Mouse (Mus musculus) embryonic facial prominence, embryonic 12.5 days (tissue): ENCODE measurements around the gene Birc6. TPM values are rescaled to one million over a fixed set of nuclear protein-coding genes. Genes with fewer than 3 reads are reported as not detected.
"Not testable (repeated sequence)": the region's sequence is repeated elsewhere in the genome, so short reads cannot be mapped to it uniquely, and the experiment has no call there.

Experiments used
- ATAC-seq: fragments of 200-750 bp; cut with Nextera tagmentation; 2 replicates; pipeline ENCODE4 v1.8.0; 2017; ENCODE audit not compliant: insufficient number of reproducible peaks, insufficient read depth, low FRiP score, low TSS enrichment
- H3K27ac ChIP-seq: fragments of 300-500 bp; sonication (generic); 2 replicates; pipeline ENCODE4 v1.5.1; 2016; ENCODE audit warnings: mild to moderate bottlenecking
- H3K27me3 ChIP-seq: fragments of 300-500 bp; sonication (generic); 2 replicates; pipeline ENCODE4 v1.6.1; 2016; ENCODE audit warnings: mild to moderate bottlenecking, moderate library complexity
- H3K36me3 ChIP-seq: fragments of 300-500 bp; sonication (generic); 2 replicates; pipeline ENCODE4 v1.6.1; 2016; ENCODE audit warnings: mild to moderate bottlenecking
- H3K4me1 ChIP-seq: fragments of 300-500 bp; sonication (generic); 2 replicates; pipeline ENCODE4 v1.6.1; 2016
- H3K4me2 ChIP-seq: fragments of 300-500 bp; sonication (generic); replicated peaks from 2 replicates; pipeline ENCODE4 v1.6.1; 2016; ENCODE audit warnings: mild to moderate bottlenecking, moderate library complexity
- H3K4me3 ChIP-seq: fragments of 300-500 bp; sonication (generic); 2 replicates; pipeline ENCODE4 v1.5.1; 2016; ENCODE audit warnings: mild to moderate bottlenecking
- H3K9ac ChIP-seq: fragments of 300-500 bp; sonication (generic); 2 replicates; pipeline ENCODE4 v1.6.1; 2016; ENCODE audit warnings: mild to moderate bottlenecking, moderate library complexity
- H3K9me3 ChIP-seq: fragments of 300-500 bp; sonication (generic); 2 replicates; pipeline ENCODE4 v1.6.1; 2016; ENCODE audit warnings: mild to moderate bottlenecking, moderate library complexity
- WGBS: fragments of 180-500 bp; shearing (Covaris S2); methylation state at CpG from one replicate; pipeline ENCODE4 v1.1.7; 2016; 5-methylcytosine and 5-hydroxymethylcytosine counted together
- polyA plus RNA-seq: library from polyadenylated mRNA; unstranded; fragments of >200 nt; fragmentation: Nextera tagmentation; extraction: Ambion mirVana; gene quantifications from 2 replicates; pipeline ENCODE4 v1.2.1, GENCODE M21; 2016

Birc6 gene
- polyA plus RNA-seq, 1 experiment from 2014 or later = 98.3 TPM

DNA sequence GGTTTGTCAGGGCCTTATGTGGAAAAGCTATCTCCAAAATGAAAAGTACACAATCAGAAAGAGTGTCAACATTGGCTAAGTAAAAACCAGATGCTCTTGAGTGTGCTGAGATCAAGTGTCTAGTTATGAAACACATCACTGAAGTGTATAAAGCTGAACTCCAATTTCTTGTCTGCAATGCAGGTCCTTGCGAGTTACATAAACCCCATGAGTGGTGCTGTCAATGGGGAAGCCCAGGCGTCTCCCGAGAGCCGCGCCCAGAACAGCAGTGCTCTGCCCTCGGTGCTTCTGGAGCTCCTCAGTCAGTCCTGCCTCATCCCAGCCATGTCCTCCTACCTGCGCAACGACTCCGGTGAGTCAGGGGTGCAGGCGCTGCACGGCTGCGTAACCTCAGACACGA is 141.9 kb downstream of the Birc6 start:
- Histone ChIP-seq H3K27ac (no peak overlapping the region), H3K4me3 (no peak overlapping the region), H3K4me1 (no peaks in the 10 kb centered on the region), H3K9me3 (no peaks in the 10 kb centered on the region), H3K36me3 (peaks cover 46% of the 10 kb centered on the region), H3K27me3 (no peaks in the 10 kb centered on the region), H3K4me2 (no peak overlapping the region), H3K9ac (no peak overlapping the region)
- no peak for ATAC-seq
- WGBS = 90% methylated on average over 13 of the region's 13 CpGs

DNA sequence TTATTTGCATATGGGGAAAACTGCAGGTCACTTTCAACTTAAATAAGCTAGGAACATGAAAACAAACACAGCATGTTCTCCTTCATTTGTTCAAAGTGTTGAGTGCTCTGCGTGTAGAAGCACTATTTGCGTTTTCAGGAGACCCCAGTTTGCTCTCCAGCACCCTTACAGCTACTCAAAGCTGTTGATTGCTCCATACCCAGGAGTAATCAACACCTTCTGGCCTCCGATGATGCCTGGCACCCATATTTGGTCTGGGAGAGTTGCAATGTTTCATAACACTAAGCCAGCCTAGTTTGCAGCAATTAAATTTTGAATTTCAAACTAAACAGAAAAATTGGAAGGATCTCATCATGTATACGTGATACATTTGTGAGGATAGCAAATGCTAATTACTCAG is 144.4 kb downstream of the Birc6 start:
- H3K27ac ChIP-seq = no peak overlapping the region
- no peak overlapping the region for H3K4me3 ChIP-seq
- H3K36me3 ChIP-seq = peaks cover 44% of the 10 kb centered on the region
- no peak overlapping the region for H3K9ac ChIP-seq
- no peaks in the 10 kb centered on the region for H3K4me1 ChIP-seq
- WGBS = 85% methylated on average over 4 of the region's 4 CpGs
- no peaks in the 10 kb centered on the region for H3K9me3 ChIP-seq
- H3K4me2 ChIP-seq = no peak overlapping the region
- ATAC-seq = no peak
- H3K27me3 ChIP-seq = no peaks in the 10 kb centered on the region

DNA sequence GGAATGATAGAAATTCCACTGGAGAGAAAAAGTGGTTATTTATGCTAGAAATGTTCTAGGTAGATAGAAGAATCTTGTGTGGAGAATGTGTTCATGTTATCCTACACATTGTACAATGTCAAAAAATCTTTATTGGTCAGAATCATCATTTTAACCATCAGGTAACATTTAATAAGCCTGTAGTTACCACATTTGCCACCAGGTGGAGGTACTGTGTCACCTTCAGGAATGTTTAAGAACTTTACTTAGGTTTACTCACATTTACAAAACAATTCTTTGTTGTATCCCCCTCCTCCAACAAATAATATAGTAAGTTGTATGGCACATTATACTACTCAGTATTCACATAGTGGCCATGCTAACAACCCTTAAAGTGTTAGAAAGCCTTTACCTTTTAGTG is 145.2 kb downstream of the Birc6 start:
- Histone ChIP-seq H3K4me2 (no peak overlapping the region), H3K27me3 (no peaks in the 10 kb centered on the region), H3K27ac (no peak overlapping the region), H3K4me3 (no peak overlapping the region), H3K36me3 (peaks cover 44% of the 10 kb centered on the region), H3K9me3 (no peaks in the 10 kb centered on the region), H3K4me1 (no peaks in the 10 kb centered on the region), H3K9ac (no peak overlapping the region)
- no peak for ATAC-seq

DNA sequence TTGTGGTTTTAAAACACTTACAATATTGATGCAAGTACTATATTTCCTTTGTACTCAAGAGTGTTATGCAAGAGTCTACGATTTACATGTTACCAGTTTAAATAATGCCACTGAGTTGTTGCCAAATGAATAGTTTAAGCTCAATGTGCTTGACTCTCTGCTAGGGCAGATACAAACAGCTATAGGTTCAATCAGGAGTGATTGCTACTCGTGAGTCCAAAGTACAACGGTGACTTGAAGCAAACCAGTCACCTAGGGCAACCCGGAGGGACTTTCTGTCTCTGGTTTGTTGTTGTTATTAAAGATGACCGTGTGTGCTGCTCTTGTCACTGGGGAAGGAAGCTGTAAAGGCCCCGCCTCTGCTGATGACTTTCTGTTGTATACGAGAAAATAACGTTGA is 150.0 kb downstream of the Birc6 start:
- Histone ChIP-seq H3K36me3 (peaks cover 28% of the 10 kb centered on the region), H3K4me3 (no peak overlapping the region), H3K27me3 (no peaks in the 10 kb centered on the region), H3K4me2 (no peak overlapping the region), H3K9me3 (no peaks in the 10 kb centered on the region), H3K27ac (no peak overlapping the region), H3K4me1 (no peaks in the 10 kb centered on the region), H3K9ac (no peak overlapping the region)
- WGBS = 95% methylated on average over 8 of the region's 8 CpGs
- no peak for ATAC-seq

DNA sequence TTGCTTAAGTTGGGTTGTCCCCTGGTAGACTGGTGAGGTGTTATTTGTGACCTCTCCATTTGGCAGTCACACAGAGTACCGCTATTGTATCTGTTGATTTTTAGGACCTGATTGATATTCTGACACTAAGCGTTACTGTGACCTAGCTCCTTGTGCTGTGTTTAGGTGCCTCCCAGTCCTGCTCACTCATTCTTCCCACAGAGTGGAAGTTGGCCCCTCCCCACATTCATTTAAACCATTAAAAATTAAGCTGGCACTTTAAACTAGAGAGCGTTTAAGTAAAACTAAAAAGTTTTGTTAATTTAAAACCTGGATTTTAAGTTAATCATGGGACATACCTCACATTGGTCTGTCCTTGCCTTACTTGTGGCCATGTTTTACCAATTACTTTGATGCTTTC is 156.8 kb downstream of the Birc6 start:
- no peak overlapping the region for H3K9ac ChIP-seq
- H3K27me3 ChIP-seq = no peaks in the 10 kb centered on the region
- no peaks in the 10 kb centered on the region for H3K4me1 ChIP-seq
- no peak for ATAC-seq
- H3K9me3 ChIP-seq = no peaks in the 10 kb centered on the region
- no peak overlapping the region for H3K4me3 ChIP-seq
- H3K4me2 ChIP-seq = no peak overlapping the region
- peaks cover 18% of the 10 kb centered on the region for H3K36me3 ChIP-seq
- 96% methylated on average over 3 of the region's 3 CpGs for WGBS
- no peak overlapping the region for H3K27ac ChIP-seq

DNA sequence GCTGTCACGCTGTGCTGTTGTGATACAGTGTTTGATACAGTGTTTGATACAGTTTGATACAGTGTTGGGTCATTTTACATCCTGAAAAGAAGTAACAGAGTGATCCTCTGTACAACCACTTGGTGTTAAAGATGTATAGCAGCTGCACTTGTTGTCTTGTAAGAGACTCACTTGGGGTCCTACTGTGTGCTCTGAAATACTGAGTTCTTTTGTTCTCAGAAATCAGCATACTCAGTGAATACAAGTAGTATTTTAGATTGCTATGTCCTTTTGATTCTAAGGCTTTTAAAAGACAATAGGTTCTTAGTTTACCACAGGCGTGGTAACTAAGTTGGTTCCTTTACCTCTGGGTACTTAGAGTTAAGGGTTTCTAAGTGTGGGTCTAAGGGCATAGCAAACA is 160.5 kb downstream of the Birc6 start:
- no peak for ATAC-seq
- no peak overlapping the region for H3K4me2 ChIP-seq
- H3K27ac ChIP-seq = no peak overlapping the region
- no peaks in the 10 kb centered on the region for H3K4me1 ChIP-seq
- no peaks in the 10 kb centered on the region for H3K9me3 ChIP-seq
- H3K9ac ChIP-seq = no peak overlapping the region
- H3K4me3 ChIP-seq = no peak overlapping the region
- 93% methylated on average over 2 of the region's 2 CpGs for WGBS
- peaks cover 35% of the 10 kb centered on the region for H3K36me3 ChIP-seq
- no peaks in the 10 kb centered on the region for H3K27me3 ChIP-seq

DNA sequence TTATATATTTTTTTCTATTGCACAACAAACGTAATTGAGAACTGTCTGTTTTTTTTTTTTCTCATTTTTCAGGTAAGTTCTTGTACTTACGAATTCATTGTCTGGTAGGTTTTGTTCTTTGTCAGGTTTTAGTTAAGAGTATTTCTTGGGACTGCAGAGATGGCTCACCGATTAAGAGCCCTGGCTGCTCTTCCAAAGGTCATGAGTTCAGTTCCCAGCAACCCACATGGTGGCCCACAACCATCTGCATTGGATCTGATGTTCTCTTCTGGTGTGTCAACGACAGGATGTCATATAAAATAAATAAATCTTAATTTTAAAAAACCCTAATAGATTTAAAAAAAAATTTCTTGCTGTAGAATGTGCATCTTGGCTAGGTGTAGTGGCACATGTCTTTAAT is 161.3 kb downstream of the Birc6 start:
- H3K9me3 ChIP-seq = no peaks in the 10 kb centered on the region
- H3K4me1 ChIP-seq = no peaks in the 10 kb centered on the region
- no peak overlapping the region for H3K27ac ChIP-seq
- peaks cover 37% of the 10 kb centered on the region for H3K36me3 ChIP-seq
- no peak overlapping the region for H3K9ac ChIP-seq
- H3K4me3 ChIP-seq = no peak overlapping the region
- H3K27me3 ChIP-seq = no peaks in the 10 kb centered on the region
- no peak overlapping the region for H3K4me2 ChIP-seq
- 91% methylated on average over 4 of the region's 4 CpGs for WGBS
- no peak for ATAC-seq

DNA sequence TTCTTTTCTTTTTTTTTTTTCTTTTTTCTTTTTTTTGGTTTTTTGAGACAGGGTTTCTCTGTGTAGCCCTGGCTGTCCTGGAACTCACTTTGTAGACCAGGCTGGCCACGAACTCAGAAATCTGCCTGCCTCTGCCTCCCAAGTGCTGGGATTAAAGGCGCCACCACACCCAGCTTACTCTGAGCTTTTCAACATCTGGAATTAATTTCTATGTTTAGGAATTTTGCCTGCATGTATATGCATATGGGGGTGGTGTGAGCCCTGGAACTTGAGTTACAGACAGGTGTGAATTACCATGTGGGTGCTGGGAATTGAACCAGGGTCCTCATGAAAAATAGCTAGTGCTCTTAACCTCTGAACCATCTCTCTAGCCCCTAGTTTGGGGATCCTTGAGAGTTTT is 173.6 kb downstream of the Birc6 start:
- H3K27ac ChIP-seq, H3K4me2 ChIP-seq, H3K4me1 ChIP-seq, H3K9ac ChIP-seq, H3K27me3 ChIP-seq, H3K4me3 ChIP-seq, ATAC-seq, H3K9me3 ChIP-seq: not testable (repeated sequence)
- H3K36me3 ChIP-seq = peaks cover 53% of the 10 kb centered on the region
- whole genome bisulfite sequencing = 97% methylated on average over 2 of the region's 2 CpGs

DNA sequence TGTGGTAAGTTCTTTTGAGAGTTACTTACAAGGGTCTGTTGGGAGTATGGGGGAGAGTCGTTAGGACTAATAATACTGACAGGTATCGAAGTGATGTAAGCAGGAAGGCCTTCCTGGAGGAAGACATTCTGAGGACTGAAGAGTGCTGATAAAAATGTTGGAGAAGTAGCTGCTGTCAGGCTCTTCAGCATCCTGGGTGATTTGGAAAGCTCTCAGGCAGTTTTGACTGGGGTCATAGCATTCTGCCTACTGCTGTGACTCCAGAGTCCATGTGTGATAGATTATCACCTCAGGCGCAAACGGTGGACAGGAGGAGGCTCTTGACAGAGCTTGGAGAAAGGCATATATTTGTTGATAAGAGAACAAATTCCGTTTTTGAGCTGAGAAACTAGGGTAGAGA is 177.4 kb downstream of the Birc6 start:
- Histone ChIP-seq H3K4me1 (no peaks in the 10 kb centered on the region), H3K36me3 (peaks cover 16% of the 10 kb centered on the region), H3K4me2 (no peak overlapping the region), H3K27ac (no peak overlapping the region), H3K27me3 (no peaks in the 10 kb centered on the region), H3K9ac (no peak overlapping the region), H3K4me3 (no peak overlapping the region), H3K9me3 (no peaks in the 10 kb centered on the region)
- no peak for ATAC-seq
- WGBS = 73% methylated on average over 5 of the region's 5 CpGs

DNA sequence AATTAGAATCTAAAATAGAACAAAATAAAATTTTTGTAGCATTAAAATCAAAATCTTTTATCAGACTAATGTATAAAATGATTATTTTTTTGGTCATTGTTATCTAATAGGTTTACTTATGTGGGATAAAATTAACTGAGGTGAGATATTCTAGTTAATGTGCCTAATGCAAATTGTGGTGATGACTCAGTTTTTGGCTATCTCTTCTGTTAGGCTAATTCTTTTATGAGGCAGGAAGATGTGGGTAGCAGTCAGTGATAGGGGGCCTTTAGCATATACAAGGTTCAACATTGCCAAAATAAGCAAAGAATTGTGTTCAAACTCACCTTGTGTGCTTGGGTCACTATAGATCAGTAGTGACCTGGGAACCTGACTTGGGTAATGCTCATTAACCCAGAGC is 178.5 kb downstream of the Birc6 start:
- Histone ChIP-seq H3K4me1 (no peaks in the 10 kb centered on the region), H3K27ac (no peak overlapping the region), H3K4me3 (no peak overlapping the region), H3K9ac (no peak overlapping the region), H3K4me2 (no peak overlapping the region), H3K27me3 (no peaks in the 10 kb centered on the region), H3K36me3 (peaks cover 7% of the 10 kb centered on the region), H3K9me3 (no peaks in the 10 kb centered on the region)
- no peak for ATAC-seq

DNA sequence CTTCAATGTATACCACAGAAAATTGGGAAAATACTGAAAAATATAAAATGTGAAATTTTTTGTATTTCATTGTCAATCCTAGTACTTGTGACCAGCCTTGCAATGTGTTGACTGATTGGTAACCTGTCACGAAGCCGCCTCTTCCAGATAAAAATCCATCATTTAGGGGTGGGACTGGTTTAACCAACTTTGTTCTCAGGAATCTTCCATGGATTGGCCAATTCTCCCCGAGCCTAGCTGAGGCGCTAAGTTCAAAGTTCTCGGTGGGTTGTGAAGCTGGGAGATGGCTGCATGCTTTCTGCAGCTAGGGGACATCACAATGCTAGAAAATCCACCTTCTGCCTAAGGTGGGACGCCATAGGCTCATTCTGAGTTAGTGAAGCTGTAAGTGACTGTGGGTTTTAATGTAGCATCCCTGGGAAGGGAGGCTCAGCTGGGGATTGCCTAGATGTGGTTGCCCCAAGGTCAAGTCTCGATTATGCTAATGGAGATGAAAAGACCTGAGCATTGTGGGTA is 179.6 kb downstream of the Birc6 start:
- WGBS = 88% methylated on average over 7 of the region's 7 CpGs
- Histone ChIP-seq H3K27ac (no peak overlapping the region), H3K4me1 (no peaks in the 10 kb centered on the region), H3K36me3 (no peaks in the 10 kb centered on the region), H3K9ac (no peak overlapping the region), H3K27me3 (no peaks in the 10 kb centered on the region), H3K4me3 (no peak overlapping the region), H3K4me2 (no peak overlapping the region), H3K9me3 (no peaks in the 10 kb centered on the region)
- no peak for ATAC-seq

DNA sequence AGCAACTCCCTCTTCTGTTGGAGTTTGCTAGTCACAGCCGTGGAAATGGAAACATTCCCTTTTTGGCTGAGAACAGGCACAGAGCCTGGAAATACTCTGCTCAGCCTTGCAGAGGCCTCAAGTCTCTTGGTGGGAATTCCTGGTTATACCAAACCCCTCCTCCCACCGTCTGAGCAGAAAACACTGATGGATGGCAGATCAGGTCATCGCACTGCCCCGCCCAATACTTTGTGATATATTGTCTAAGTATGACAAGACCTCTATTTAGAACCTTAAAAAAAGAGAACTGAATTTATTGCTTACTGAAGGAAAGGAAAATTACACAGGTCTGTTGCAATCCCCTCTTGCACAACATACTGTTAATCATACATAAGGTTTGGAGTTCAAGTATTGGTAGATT is 182.6 kb downstream of the Birc6 start:
- Histone ChIP-seq H3K27ac (no peak overlapping the region), H3K4me3 (no peak overlapping the region), H3K9ac (no peak overlapping the region), H3K9me3 (no peaks in the 10 kb centered on the region), H3K4me2 (no peak overlapping the region), H3K27me3 (no peaks in the 10 kb centered on the region), H3K36me3 (no peaks in the 10 kb centered on the region), H3K4me1 (no peaks in the 10 kb centered on the region)
- no peak for ATAC-seq
- WGBS = 74% methylated on average over 4 of the region's 4 CpGs

DNA sequence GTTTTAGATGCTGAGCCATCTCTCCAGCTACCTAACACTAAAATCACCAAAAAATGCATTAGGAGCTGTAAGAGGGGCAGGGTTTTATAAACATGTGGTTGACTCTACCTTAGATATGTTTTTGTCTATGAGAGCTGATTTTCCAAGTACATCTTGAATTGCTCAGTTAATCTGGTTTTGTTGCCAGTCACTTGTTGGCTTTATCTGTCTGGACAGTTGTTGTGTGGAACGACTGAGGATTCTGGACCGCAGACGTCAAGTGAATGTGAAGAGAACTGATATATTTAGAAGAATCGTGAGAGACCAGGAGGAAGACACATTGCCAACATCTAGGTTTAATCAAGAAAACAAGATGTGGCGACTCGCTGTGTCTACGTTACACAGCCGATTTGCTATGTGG is 183.5 kb downstream of the Birc6 start:
- H3K4me2 ChIP-seq = no peak overlapping the region
- 76% methylated on average over 8 of the region's 8 CpGs for WGBS
- no peak for ATAC-seq
- H3K4me1 ChIP-seq = no peaks in the 10 kb centered on the region
- H3K9ac ChIP-seq = no peak overlapping the region
- no peaks in the 10 kb centered on the region for H3K27me3 ChIP-seq
- no peak overlapping the region for H3K27ac ChIP-seq
- no peaks in the 10 kb centered on the region for H3K36me3 ChIP-seq
- H3K4me3 ChIP-seq = no peak overlapping the region
- H3K9me3 ChIP-seq = no peaks in the 10 kb centered on the region
